Mouse (Mus musculus) natural killer cell, adult 2 months (primary cell): ENCODE results near the gene Smarce1.

Experiments used
- DNase-seq, 2 experiments: peaks; one replicate each; pipeline ENCODE4 v3.0.0; 2022; ENCODE audit warnings: low spot score in 2 of 2

Smarce1 gene

GRCm38 (mm10) chr11:99169438-99169837 is 61.4 kb downstream of the Smarce1 start:
- DNase-seq, result no peak

- peak in 1 of 2 experiments; percentile 93 for DNase-seq
Observed at GRCm38 (mm10) chr11:99168030-99168474, 62.8 kb downstream of the Smarce1 start.

- DNase-seq, result no peak
Observed at GRCm38 (mm10) chr11:99167576-99167975, 63.2 kb downstream of the Smarce1 start.

- peak in 1 of 2 experiments; percentile 27 for DNase-seq
Observed at GRCm38 (mm10) chr11:99166241-99166640, 64.6 kb downstream of the Smarce1 start.

- DNase-seq, result no peak
Observed at GRCm38 (mm10) chr11:99165031-99165752, 65.6 kb downstream of the Smarce1 start.

GRCm38 (mm10) chr11:99162972-99163686 is 67.7 kb downstream of the Smarce1 start:
- peak; percentile 47 to 83 for DNase-seq

GRCm38 (mm10) chr11:99161648-99162047 is 69.2 kb downstream of the Smarce1 start:
- no peak for DNase-seq

- no peak for DNase-seq
Observed at GRCm38 (mm10) chr11:99160228-99160627, 70.6 kb downstream of the Smarce1 start.
